Mouse (Mus musculus) brain, embryonic 18.5 days (tissue): ENCODE results near the gene Gm5114.
"Not testable (repeated sequence)": the region's sequence is repeated elsewhere in the genome, so short reads cannot be mapped to it uniquely, and the experiment has no call there.

Experiments
- DNase-seq: peaks from one replicate; pipeline ENCODE4 v3.0.0-alpha.2; 2012; ENCODE audit warnings: low read depth, low spot score

Gene Gm5114

DNA sequence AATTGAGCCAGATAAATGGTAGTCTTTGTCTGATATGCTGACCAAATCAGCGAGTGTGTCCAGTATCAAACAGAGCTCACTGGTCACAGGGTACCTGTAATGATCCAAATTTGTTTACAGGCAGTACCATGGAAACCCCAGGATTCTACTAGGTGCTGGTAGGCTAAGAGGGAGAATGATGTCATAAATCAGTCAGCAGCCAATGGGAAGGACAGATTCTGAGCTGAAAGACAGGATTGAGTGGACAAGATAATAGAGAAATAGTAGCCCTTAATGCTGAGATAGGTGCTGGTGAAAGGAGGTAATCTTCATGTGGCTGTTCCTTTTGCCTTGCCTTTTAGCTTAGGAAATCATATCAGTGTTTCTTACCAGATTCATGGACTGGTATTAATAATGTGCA is at the start of gene Gm5114:
Gene Gm5114, minus strand, starts transcription at position 101 of the 400 bp plus-strand sequence.
- not testable (repeated sequence) for DNase-seq

DNA sequence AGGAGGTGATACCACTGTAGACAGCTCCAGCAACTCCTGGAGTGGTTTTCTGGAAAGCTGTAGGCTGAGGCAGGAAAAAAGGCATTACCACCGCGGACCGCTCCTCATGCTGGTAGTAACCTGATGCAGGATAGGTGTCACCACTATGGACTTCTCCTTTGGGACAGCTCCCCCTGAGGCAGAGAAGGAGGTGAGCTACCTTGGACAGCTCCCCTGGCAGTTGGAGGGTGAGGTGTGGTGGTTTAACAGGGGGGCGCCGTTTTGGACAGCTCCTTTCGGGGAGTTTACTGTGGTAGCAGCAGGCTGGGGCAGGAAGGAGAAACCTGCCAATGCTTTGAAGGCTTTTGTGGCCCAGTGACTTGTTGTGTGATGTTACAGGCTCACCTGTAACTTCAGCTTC is 42.8 kb upstream of the Gm5114 start:
- DNase-seq, result no peak

DNA sequence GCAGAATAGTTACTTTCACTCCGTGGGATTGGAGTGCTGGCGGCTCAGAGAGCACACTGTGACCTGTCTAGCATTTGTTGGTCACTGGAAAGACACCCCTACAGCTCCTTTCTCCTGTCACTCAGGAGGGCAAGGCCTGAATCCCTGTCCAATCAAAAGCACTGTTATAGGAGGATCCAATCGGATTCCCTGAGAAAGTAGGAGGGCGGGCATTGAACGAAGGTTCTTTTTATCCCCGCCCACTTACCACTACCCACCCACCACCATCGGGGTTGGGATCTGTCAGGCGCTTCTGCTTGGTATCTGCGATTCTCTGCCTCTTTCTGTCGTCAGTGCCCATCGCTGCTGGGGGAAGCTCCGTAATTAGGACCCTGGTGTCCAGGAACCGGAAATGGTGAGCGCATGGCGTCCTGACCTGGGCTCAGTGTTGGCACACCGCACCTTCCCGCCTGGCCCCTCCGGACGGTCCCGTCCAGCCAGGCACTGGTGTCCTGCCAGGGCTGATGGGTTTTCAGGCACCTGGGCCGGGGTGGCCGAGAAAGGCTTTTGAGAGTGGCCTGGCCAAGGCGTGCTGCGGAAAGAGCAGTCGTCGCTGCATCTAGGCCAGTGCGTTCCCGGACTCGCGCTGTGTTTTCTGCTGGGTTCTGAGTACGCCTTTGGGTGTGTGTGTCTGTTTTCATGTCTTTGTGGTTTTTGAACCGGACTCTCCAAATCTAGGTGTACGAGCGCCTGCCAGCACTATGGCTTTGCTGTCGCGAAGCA is 36.5 kb upstream of the Gm5114 start:
- peak; percentile 90 for DNase-seq

DNA sequence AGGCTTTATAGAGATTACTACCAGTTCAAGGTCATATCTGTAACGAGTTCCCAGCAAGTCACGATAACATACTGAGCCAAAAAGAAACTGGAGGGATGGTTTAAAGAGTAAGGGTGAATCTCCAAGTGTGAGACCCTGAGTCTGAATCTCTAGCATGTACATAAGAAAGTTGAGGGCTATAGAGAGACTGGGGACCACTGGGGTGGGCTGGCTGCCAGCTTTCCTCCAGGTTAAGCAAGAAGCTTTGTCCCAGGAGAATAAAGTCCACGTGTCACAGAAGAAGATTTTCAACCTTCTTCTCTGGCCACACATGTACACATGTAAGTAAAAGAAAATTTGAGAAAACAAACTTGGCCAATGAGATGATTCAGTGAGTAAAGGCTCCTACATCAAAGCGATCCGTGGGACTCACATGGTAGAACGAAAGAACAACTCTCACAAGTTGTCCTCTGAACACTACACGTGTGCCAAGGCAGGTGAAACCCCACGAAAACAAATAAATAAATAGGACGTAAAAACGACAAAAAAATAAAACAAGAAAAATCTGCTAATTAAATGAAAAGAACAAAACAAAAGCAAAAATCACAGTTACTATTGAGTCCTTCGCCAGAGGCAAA is 35.8 kb upstream of the Gm5114 start:
- DNase-seq, result no peak

DNA sequence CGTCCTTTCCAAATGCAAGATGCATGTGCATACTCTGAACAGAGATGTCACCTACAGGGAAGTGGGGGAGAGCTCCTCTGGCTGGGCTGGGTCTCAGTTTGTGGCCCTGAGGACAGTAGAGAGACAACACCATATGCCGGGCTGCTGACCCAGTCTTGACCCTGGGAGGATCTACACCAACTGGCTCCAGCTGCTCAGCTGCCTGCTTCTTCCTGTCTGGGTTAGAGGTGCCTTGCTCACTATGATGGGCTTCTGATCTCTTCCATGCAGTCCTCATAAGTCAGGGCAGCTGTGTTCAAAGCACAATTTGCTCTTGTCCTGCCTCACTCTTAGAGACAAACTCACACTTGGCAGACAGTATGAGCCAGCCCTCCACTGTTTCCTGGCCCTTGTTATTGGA is 28.3 kb upstream of the Gm5114 start:
- DNase-seq, result no peak

DNA sequence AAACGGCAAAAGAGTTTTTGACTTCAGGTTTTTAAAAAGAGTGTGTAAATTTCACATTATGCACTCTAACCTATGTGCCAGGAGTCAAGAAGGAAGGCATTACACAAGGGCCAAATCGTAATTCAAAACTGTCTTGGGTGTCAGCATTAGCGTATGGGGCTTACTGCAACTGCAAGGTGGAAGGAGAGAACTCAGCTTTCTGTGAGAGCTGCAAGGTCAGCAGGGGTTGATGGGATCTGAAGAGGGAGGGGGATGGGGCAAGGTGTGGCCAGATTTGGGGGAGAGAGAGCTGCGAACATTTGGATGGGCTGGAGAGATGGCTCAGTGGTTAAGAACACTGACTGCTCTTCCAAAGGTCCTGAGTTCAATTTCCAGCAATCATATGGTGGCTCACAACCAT is 27.4 kb upstream of the Gm5114 start:
- no peak for DNase-seq
